Mouse (Mus musculus) G1E (cell line): ENCODE measurements at regions not wholly inside any gene's neighbourhood (a gene's known extent, or its start where the extent isn't known, plus 50 kb on each side); places are given as distances from the start of the nearest gene placed in this dataset.

ENCODE experiments used
- ATAC-seq: 2 replicates; pipeline ENCODE4 v1.8.0; 2016; ENCODE audit warnings: mild to moderate bottlenecking; ENCODE audit not compliant: insufficient number of reproducible peaks, poor library complexity, low FRiP score, severe bottlenecking; ENCODE audit errors: extremely low read depth
- DNase-seq: peaks from one replicate; pipeline ENCODE4 v3.0.0; 2012; ENCODE audit warnings: low spot score
- H3K27me3 ChIP-seq: 2 replicates; pipeline ENCODE4 v1.6.1; 2012; ENCODE audit warnings: mild to moderate bottlenecking, low read length, inconsistent platforms; ENCODE audit not compliant: insufficient read depth
- H3K36me3 ChIP-seq: replicated peaks from 2 replicates; pipeline ENCODE3; 2012; ENCODE audit warnings: mild to moderate bottlenecking, inconsistent platforms
- H3K4me1 ChIP-seq: 2 replicates; pipeline ENCODE4 v1.6.1; 2012; ENCODE audit warnings: low read depth, low read length, inconsistent platforms, mixed read lengths; ENCODE audit not compliant: insufficient read depth
- H3K4me3 ChIP-seq: 2 replicates; pipeline ENCODE4 v1.5.1; 2012; ENCODE audit warnings: low read depth, mild to moderate bottlenecking, inconsistent platforms, low read length, moderate library complexity, mixed read lengths
- H3K9me3 ChIP-seq: replicated peaks from 2 replicates; pipeline ENCODE4 v1.6.1; 2012; ENCODE audit warnings: inconsistent platforms
- CTCF ChIP-seq: IDR thresholded peaks from 2 replicates; pipeline ENCODE4 v1.5.1; 2012; ENCODE audit warnings: low read depth, low read length, inconsistent platforms, mixed read lengths
- GATA1 ChIP-seq: IDR thresholded peaks from 2 replicates; pipeline ENCODE4 v1.6.1; 2012; ENCODE audit warnings: borderline replicate concordance, low read length, inconsistent platforms, mixed read lengths
- GATA2 ChIP-seq: IDR thresholded peaks from 2 replicates; pipeline ENCODE4 v1.6.1; 2012; ENCODE audit warnings: low read depth, low read length, inconsistent platforms, borderline replicate concordance
- POLR2AphosphoS5 ChIP-seq: IDR thresholded peaks from 2 replicates; pipeline ENCODE4 v1.6.1; 2012; ENCODE audit warnings: low read depth, low read length, inconsistent platforms; ENCODE audit not compliant: insufficient replicate concordance
- TAL1 ChIP-seq: conservative IDR thresholded peaks from 2 replicates; pipeline ENCODE4 v1.6.1; 2012; ENCODE audit warnings: low read depth, low read length, inconsistent platforms, mixed read lengths

DNA sequence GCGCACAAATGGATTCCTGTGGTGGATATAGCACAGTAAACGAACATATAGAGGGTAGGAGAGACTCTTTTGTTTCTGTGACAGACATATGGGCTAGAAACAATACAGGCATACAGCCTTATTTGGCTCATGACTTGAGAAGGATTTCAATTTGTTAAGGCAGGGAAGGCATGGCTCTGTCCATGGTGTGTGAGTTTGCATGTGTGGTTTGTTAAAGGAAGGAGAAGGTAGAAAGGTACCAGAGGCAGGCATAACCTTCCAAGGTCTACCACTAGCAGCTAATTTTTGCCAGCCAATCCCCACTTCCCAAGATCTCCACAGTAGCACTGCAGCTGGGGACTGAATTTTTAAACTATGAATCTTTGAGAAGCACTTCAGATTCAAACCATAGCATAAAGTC, 176.5 kb upstream of the Klf4 start:
- DNase-seq (no peak), ATAC-seq (no peak)
- H3K36me3 ChIP-seq = no peaks in the 10 kb centered on the region
- H3K4me1 ChIP-seq = no peaks in the 10 kb centered on the region
- H3K9me3 ChIP-seq = peaks cover 38% of the 10 kb centered on the region
- H3K27me3 ChIP-seq = no peaks in the 10 kb centered on the region
- H3K4me3 ChIP-seq = no peak overlapping the region
- TF ChIP-seq TAL1 (no peak), GATA2 (no peak), GATA1 (no peak), CTCF (no peak), POLR2AphosphoS5 (no peak)

GRCm38 (mm10) chr4:55707916-55708315, 175.7 kb upstream of the Klf4 start:
- no peak for TF ChIP-seq GATA1
- no peak for TF ChIP-seq POLR2AphosphoS5
- no peak for TF ChIP-seq GATA2
- TF ChIP-seq TAL1 = no peak
- TF ChIP-seq CTCF = no peak
- DNase-seq = no peak
- Histone ChIP-seq H3K9me3 (peaks cover 38% of the 10 kb centered on the region), H3K4me1 (no peaks in the 10 kb centered on the region), H3K27me3 (no peaks in the 10 kb centered on the region), H3K4me3 (no peak overlapping the region), H3K36me3 (no peaks in the 10 kb centered on the region)
- no peak for ATAC-seq

GRCm38 (mm10) chr4:55704921-55705320, 172.7 kb upstream of the Klf4 start:
- Histone ChIP-seq H3K27me3 (no peaks in the 10 kb centered on the region), H3K4me3 (no peak overlapping the region), H3K4me1 (no peaks in the 10 kb centered on the region), H3K9me3 (peaks cover 23% of the 10 kb centered on the region), H3K36me3 (no peaks in the 10 kb centered on the region)
- DNase-seq = no peak
- TF ChIP-seq TAL1 (no peak), GATA1 (no peak), CTCF (no peak), GATA2 (no peak)
- ATAC-seq = no peak

DNA sequence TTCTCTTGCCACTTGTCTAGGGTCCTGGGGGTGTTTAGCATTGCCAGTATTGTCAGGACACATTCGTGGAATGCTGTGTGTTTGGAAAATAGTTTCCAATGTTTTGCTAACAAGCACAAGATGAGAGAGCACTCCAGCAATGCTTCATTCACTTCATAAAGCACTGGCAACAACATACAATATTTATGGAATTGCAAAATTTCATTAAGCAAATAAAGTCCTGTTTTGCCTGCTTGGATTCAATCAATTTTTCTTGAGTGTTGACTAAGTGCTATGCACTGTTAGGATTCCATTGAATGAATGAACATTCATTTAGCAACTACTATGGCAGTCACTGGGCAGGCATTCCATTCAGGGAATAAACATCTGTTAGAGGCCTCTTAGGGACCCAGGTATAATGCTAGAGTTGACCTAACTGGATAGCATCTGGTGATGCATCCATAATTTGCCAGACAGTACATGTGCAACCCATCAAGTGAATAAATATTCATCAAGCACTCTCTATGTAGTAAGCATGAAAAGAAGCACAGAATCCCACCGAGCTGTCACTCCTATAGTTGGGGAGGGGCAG, 171.2 kb upstream of the Klf4 start:
- Histone ChIP-seq H3K27me3 (no peaks in the 10 kb centered on the region), H3K9me3 (peaks cover 19% of the 10 kb centered on the region), H3K4me3 (no peak overlapping the region), H3K36me3 (no peaks in the 10 kb centered on the region), H3K4me1 (no peaks in the 10 kb centered on the region)
- DNase-seq (no peak), ATAC-seq (no peak)
- TF ChIP-seq CTCF (no peak), GATA1 (no peak), POLR2AphosphoS5 (no peak), TAL1 (no peak), GATA2 (no peak)

DNA sequence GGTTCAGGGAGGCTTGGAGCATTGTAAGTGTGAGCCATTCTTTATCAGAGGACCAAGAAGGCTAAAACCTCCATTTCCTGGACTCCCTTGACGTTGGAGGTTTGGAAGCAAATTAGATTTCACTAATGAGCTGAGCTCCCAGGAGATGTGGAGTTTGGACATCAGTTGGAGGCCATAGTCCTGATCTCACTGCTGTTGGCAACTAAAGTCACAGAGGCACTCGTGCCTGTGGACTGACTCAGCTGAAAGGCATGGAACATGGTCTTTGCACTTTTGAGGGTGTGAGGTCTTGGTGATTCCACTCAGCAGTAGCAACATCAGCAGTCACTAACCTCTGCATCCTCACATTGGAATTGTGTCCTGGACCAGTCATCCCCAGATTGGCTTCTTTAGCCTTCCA, 169.1 kb upstream of the Klf4 start:
- no peak for DNase-seq
- H3K9me3 ChIP-seq = peaks cover 20% of the 10 kb centered on the region
- H3K4me3 ChIP-seq = no peak overlapping the region
- H3K4me1 ChIP-seq = no peaks in the 10 kb centered on the region
- H3K36me3 ChIP-seq = no peaks in the 10 kb centered on the region
- TF ChIP-seq GATA1 (no peak), POLR2AphosphoS5 (no peak), CTCF (no peak), TAL1 (no peak), GATA2 (no peak)
- H3K27me3 ChIP-seq = no peaks in the 10 kb centered on the region
- no peak for ATAC-seq

DNA sequence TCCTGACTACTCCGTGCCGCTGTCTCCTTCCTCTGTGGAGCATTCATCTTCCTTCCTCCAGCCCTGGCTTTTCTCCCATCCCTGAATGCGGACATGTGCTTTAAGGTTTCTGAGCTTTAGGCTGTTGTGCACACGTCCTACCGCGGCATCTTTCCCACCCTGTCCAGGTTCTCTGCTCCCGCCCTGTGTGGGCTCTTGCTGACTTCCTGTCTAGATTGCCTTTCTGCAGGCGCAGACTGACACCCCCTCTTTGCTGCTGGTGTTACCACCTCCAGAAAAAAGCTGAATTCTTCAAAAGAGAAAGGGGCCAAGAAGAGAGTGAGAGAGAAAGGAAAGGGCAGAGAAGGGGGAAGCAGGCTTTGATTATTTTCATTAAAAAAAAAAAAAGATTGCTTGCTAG, 167.7 kb upstream of the Klf4 start:
- Histone ChIP-seq H3K36me3 (no peaks in the 10 kb centered on the region), H3K27me3 (no peaks in the 10 kb centered on the region), H3K4me1 (no peaks in the 10 kb centered on the region), H3K9me3 (peaks cover 28% of the 10 kb centered on the region), H3K4me3 (no peak overlapping the region)
- ATAC-seq (no peak), DNase-seq (no peak)
- TF ChIP-seq POLR2AphosphoS5 = no peak
- no peak for TF ChIP-seq GATA1
- no peak for TF ChIP-seq GATA2
- no peak for TF ChIP-seq CTCF
- no peak for TF ChIP-seq TAL1

DNA sequence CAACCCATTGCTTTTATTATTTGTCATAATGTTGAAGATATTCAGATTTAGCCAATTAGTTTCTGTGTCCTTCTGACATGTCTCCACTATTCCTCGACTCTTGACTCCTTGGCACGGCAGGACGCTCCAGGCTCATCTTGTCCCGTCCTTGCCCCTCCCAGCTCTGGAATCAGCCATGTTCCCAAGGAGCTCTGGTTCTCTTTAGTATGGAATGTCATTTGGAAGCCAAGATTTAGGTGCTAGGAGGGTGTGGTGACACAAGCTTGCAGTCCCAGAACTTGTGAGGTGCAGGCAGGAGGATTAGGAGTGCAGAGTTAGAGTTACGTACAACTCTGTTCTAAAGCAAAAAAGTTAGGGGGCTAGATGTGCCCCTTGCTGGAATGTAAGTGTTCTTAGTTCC, 166.9 kb upstream of the Klf4 start:
- peaks cover 28% of the 10 kb centered on the region for H3K9me3 ChIP-seq
- H3K4me1 ChIP-seq = no peaks in the 10 kb centered on the region
- DNase-seq (no peak), ATAC-seq (no peak)
- no peaks in the 10 kb centered on the region for H3K36me3 ChIP-seq
- no peaks in the 10 kb centered on the region for H3K27me3 ChIP-seq
- TF ChIP-seq POLR2AphosphoS5 (no peak), TAL1 (no peak), CTCF (no peak), GATA1 (no peak)
- no peak overlapping the region for H3K4me3 ChIP-seq
